Mouse (Mus musculus) liver, embryonic 14.5 days (tissue): ENCODE measurements around the gene Xpnpep1.

ENCODE experiments used
- CTCF ChIP-seq: IDR thresholded peaks from 2 replicates; pipeline ENCODE4 v1.5.1; 2016; ENCODE audit warnings: antibody characterized with exemption, low read depth, control low read depth
- EP300 ChIP-seq: IDR thresholded peaks from 2 replicates; pipeline ENCODE4 v1.6.1; 2016; ENCODE audit warnings: antibody characterized with exemption, low read depth

DNA sequence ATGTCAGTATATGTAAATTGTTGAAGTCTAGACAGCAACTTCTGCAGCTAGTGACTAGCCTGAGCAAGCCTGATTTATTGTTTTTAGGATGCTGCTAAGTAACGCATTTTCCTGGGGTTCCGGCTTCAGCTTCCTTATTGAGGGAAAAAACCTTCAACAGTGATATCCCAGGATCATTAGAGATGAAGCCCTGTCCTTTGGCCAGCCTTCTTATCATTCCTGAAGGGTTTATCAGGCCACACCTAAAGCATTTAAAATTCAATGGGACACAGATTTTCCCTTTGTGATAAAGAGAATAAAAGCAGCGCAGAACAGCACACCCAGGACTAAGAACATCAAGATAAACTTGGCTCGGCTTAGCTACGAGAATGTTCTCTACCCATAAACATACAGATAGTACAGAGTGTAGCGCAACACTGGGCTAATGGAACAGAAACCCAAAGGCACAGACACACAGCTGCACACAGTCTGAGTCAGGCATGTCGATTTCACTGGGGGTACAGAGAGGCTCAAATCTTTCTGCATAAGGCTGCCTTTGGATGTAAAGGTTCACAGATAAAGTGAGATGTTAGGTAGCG, 17.9 kb downstream of the Xpnpep1 start:
- TF ChIP-seq CTCF, result no peak
- TF ChIP-seq EP300, result no peak
